ENCODE assay signal across 10 mouse cellular contexts in genomic region chr8:70286737-70287136, GRCm38 (mm10). TPM values are rescaled to one million over a fixed set of nuclear protein-coding genes. Genes with fewer than 3 reads are reported as not detected.
A peak's percentile ranks its signal among the peaks of the same experiment; 100 is the strongest.
DNase-seq lines count a peak whose midpoint lies in the region; TF ChIP-seq lines count a peak whose summit lies in the region.
"Had no signal": no experiment of that assay in that cellular context is flagged by ENCODE, and none has a peak within 500 bp of the region (broad histone marks: within the 10 kb centered on the region; RNA-seq: fewer than 3 reads in every experiment).

No protein-coding gene starts in this region.

- TF ChIP-seq CTCF in left cerebral cortex, adult 2 months (IDR thresholded peaks at IDR 0.05), result peak; percentile 34

- H3K27ac ChIP-seq in left cerebral cortex, adult 2 months, result no peak overlapping the region

- H3K36me3 ChIP-seq in splenic B cell, adult 2 months (ENCODE audit: control insufficient read depth, insufficient read depth, low read length, poor library complexity, severe bottlenecking), result peaks cover 2% of the 10 kb centered on the region

- no peak for DNase-seq in left cerebral cortex, adult 2 months (ENCODE audit: extremely low spot score in 1 of 2, low spot score in 2 of 2)
- DNase-seq in left cerebral cortex, postnatal 36 days (ENCODE audit: low spot score in 2 of 2), result no peak
- peak; percentile 28 for DNase-seq in CD4-positive helper T cell, adult 2 months (ENCODE audit: low read depth, low spot score)
- peak; percentile 80 for DNase-seq in R1 (ENCODE audit: low read depth, low spot score)
- DNase-seq in splenic B cell, adult 2 months (ENCODE audit: low read depth, low spot score), result peak; percentile 58
- DNase-seq in layer of hippocampus, postnatal 25 days (ENCODE audit: extremely low spot score in 1 of 2, low spot score in 1 of 2), result no peak
- DNase-seq in left cerebral cortex, postnatal 14 days (ENCODE audit: low spot score in 2 of 2), result no peak
- DNase-seq: heart, adult 18-20 months; kidney, postnatal 14 days had no signal

- no peak overlapping the region for H3K4me3 ChIP-seq in left cerebral cortex, adult 2 months

- no peaks in the 10 kb centered on the region for H3K27me3 ChIP-seq in splenic B cell, adult 2 months (ENCODE audit: control insufficient read depth, insufficient read depth, low read length, poor library complexity, severe bottlenecking)

- intact Hi-C loops in left cerebral cortex, adult 2 months (cut with DNase I), result no loop called here
- intact Hi-C loops in left cerebral cortex, postnatal 36 days (cut with DNase I), result no loop called here
- intact Hi-C loops in left cerebral cortex, postnatal 14 days (cut with DNase I), result no loop called here

RNA-seq across cellular contexts. Expression of gene Homer3, which starts 4.1 kb away (rescaled TPM):
- total RNA-seq in left cerebral cortex, adult 2 months (2021), result 1 to 10 TPM; 6.9 to 7.3 TPM
- total RNA-seq in left cerebral cortex, postnatal 36 days (2021), result 1 to 10 TPM; 9.1 to 9.6 TPM
- total RNA-seq in layer of hippocampus, postnatal 25 days (2021), result 10 to 100 TPM; 84.4 to 86.0 TPM
- 10 to 100 TPM; 10.5 to 12.9 TPM for total RNA-seq in left cerebral cortex, postnatal 14 days (2021)

RNA-seq across cellular contexts. Expression of gene Ddx49, which starts 15.6 kb away (rescaled TPM):
- total RNA-seq in left cerebral cortex, adult 2 months (2021), result 10 to 100 TPM; 43.9 to 47.5 TPM
- 10 to 100 TPM; 47.8 to 49.8 TPM for total RNA-seq in left cerebral cortex, postnatal 36 days (2021)
- total RNA-seq in layer of hippocampus, postnatal 25 days (2021), result 10 to 100 TPM; 44.7 to 47.5 TPM
- total RNA-seq in left cerebral cortex, postnatal 14 days (2021), result 10 to 100 TPM; 43.5 to 44.6 TPM

RNA-seq across cellular contexts. Expression of gene Cope, which starts 15.6 kb away (rescaled TPM):
- total RNA-seq in left cerebral cortex, adult 2 months (2021), result 100 to 1,000 TPM; 137 to 145 TPM
- total RNA-seq in left cerebral cortex, postnatal 36 days (2021), result 100 to 1,000 TPM; 124 to 139 TPM
- 100 to 1,000 TPM; 123 to 141 TPM for total RNA-seq in layer of hippocampus, postnatal 25 days (2021)
- 100 to 1,000 TPM; 122 to 132 TPM for total RNA-seq in left cerebral cortex, postnatal 14 days (2021)

RNA-seq across cellular contexts. Expression of gene Cers1, which starts 28.8 kb away (rescaled TPM):
- 100 to 1,000 TPM in 1 of 2 experiments, 10 to 100 TPM in 1; 94.8 to 104 TPM for total RNA-seq in left cerebral cortex, adult 2 months (2021)
- 100 to 1,000 TPM; 101 to 104 TPM for total RNA-seq in left cerebral cortex, postnatal 36 days (2021)
- 100 to 1,000 TPM; 117 to 122 TPM for total RNA-seq in layer of hippocampus, postnatal 25 days (2021)
- total RNA-seq in left cerebral cortex, postnatal 14 days (2021), result 100 to 1,000 TPM; 118 to 126 TPM
- total RNA-seq: hematopoietic stem cell, adult 5-6 weeks had no signal

RNA-seq across cellular contexts. Expression of gene Gdf1, which starts 42.9 kb away (rescaled TPM):
- total RNA-seq in left cerebral cortex, adult 2 months (2021), result 10 to 100 TPM in 1 of 2 experiments, 1 to 10 TPM in 1; 8.2 to 17.1 TPM
- 10 to 100 TPM; 15.3 to 23.7 TPM for total RNA-seq in left cerebral cortex, postnatal 36 days (2021)
- 10 to 100 TPM; 14.1 to 19.4 TPM for total RNA-seq in layer of hippocampus, postnatal 25 days (2021)
- 10 to 100 TPM; 15.4 to 20.8 TPM for total RNA-seq in left cerebral cortex, postnatal 14 days (2021)
- total RNA-seq: hematopoietic stem cell, adult 5-6 weeks had no signal

Comparison
In these comparisons a context has a peak if more than half of its experiments do, and no peak if none do; other contexts are left out.
1. DNase-seq: peak in CD4-positive helper T cell, adult 2 months (single experiment), R1 (single experiment) and splenic B cell, adult 2 months (single experiment); none in left cerebral cortex, adult 2 months (0 of 2), left cerebral cortex, postnatal 36 days (0 of 2), layer of hippocampus, postnatal 25 days (0 of 2) and left cerebral cortex, postnatal 14 days (0 of 2).
2. RNA of gene Homer3, which starts 4.1 kb away (total RNA-seq): 84.4 to 86.0 TPM in layer of hippocampus, postnatal 25 days; 10.5 to 12.9 TPM in left cerebral cortex, postnatal 14 days, 9.1 to 9.6 TPM in left cerebral cortex, postnatal 36 days and 6.9 to 7.3 TPM in left cerebral cortex, adult 2 months; every median in the first group is over 4 times any median in the second.